ENCODE assay signal across 8 mouse cellular contexts in genomic region chr10:70814354-70815131, GRCm38 (mm10).
A peak's percentile ranks its signal among the peaks of the same experiment; 100 is the strongest.
DNase-seq lines count a peak whose midpoint lies in the region; ATAC-seq and TF ChIP-seq lines count a peak whose summit lies in the region.

No protein-coding gene starts in this region.

- ATAC-seq in intestine, postnatal 0 days, result no peak
- ATAC-seq in intestine, embryonic 16.5 days, result no peak
- no peak for ATAC-seq in hindbrain, embryonic 14.5 days (ENCODE audit: low FRiP score)

- H3K27ac ChIP-seq in intestine, postnatal 0 days (ENCODE audit: low read depth, low read length), result no peak overlapping the region
- no peak overlapping the region for H3K27ac ChIP-seq in intestine, embryonic 16.5 days (ENCODE audit: low read length)
- no peak overlapping the region for H3K27ac ChIP-seq in hindbrain, embryonic 14.5 days

- no peak overlapping the region for H3K9ac ChIP-seq in intestine, postnatal 0 days (ENCODE audit: low read depth, low read length)
- H3K9ac ChIP-seq in intestine, embryonic 16.5 days (ENCODE audit: low read depth, low read length), result no peak overlapping the region
- no peak overlapping the region for H3K9ac ChIP-seq in hindbrain, embryonic 14.5 days

- peak; percentile 68 for TF ChIP-seq CTCF in intestine, postnatal 0 days (IDR thresholded peaks at IDR 0.05; ENCODE audit: low read depth)

- no peak overlapping the region for H3K4me2 ChIP-seq in intestine, postnatal 0 days (replicated peaks; ENCODE audit: low read depth)
- no peak overlapping the region for H3K4me2 ChIP-seq in intestine, embryonic 16.5 days (ENCODE audit: low read depth, low read length)
- no peak overlapping the region for H3K4me2 ChIP-seq in hindbrain, embryonic 14.5 days (replicated peaks)

- no peaks in the 10 kb centered on the region for H3K9me3 ChIP-seq in intestine, postnatal 0 days (ENCODE audit: control insufficient read depth)
- no peaks in the 10 kb centered on the region for H3K9me3 ChIP-seq in intestine, embryonic 16.5 days (ENCODE audit: control insufficient read depth, low read length)
- no peaks in the 10 kb centered on the region for H3K9me3 ChIP-seq in hindbrain, embryonic 14.5 days (ENCODE audit: control insufficient read depth, low read length)

- no peaks in the 10 kb centered on the region for H3K27me3 ChIP-seq in intestine, postnatal 0 days (replicated peaks; ENCODE audit: control insufficient read depth, insufficient read depth, low read length)
- no peaks in the 10 kb centered on the region for H3K27me3 ChIP-seq in intestine, embryonic 16.5 days (replicated peaks; ENCODE audit: control insufficient read depth, insufficient read depth, low read length)
- no peaks in the 10 kb centered on the region for H3K27me3 ChIP-seq in hindbrain, embryonic 14.5 days (ENCODE audit: control insufficient read depth, insufficient read depth, low read length)

- no peaks in the 10 kb centered on the region for H3K4me1 ChIP-seq in intestine, postnatal 0 days (replicated peaks; ENCODE audit: control insufficient read depth, insufficient read depth, low read length)
- H3K4me1 ChIP-seq in intestine, embryonic 16.5 days (ENCODE audit: control insufficient read depth, insufficient read depth, low read length), result no peaks in the 10 kb centered on the region
- no peaks in the 10 kb centered on the region; the same call in 1 of the 2 replicates for H3K4me1 ChIP-seq in hindbrain, embryonic 14.5 days (replicated peaks; ENCODE audit: control insufficient read depth, insufficient read depth, low read length)

- DNase-seq in MN1 (ENCODE audit: low spot score), result peak; percentile 30
- peak; percentile 69 for DNase-seq in embryo, embryonic 10 days (ENCODE audit: low spot score)
- DNase-seq in hindbrain, embryonic 14.5 days (ENCODE audit: low spot score), result peak; percentile 82
- peak; percentile 29 for DNase-seq in retina, adult 2 months (ENCODE audit: low read depth, low spot score)
- DNase-seq in thymus, postnatal 36 days, result no peak
- DNase-seq in ovary, adult 18-20 months (ENCODE audit: low spot score), result no peak

- no peak overlapping the region for H3K4me3 ChIP-seq in intestine, postnatal 0 days (ENCODE audit: low read depth, low read length)
- no peak overlapping the region for H3K4me3 ChIP-seq in intestine, embryonic 16.5 days (ENCODE audit: low read length)
- no peak overlapping the region for H3K4me3 ChIP-seq in hindbrain, embryonic 14.5 days (replicated peaks; ENCODE audit: low read length)

- WGBS in intestine, postnatal 0 days, result 63% methylated on average over 15 of the region's 15 CpGs
- WGBS in intestine, embryonic 16.5 days, result 61% methylated on average over 15 of the region's 15 CpGs
- WGBS in hindbrain, embryonic 14.5 days, result 65% methylated on average over 15 of the region's 15 CpGs

- H3K36me3 ChIP-seq in intestine, postnatal 0 days (ENCODE audit: control insufficient read depth, insufficient read depth), result no peaks in the 10 kb centered on the region
- no peaks in the 10 kb centered on the region for H3K36me3 ChIP-seq in intestine, embryonic 16.5 days (ENCODE audit: control insufficient read depth, insufficient read depth, low read length)
- no peaks in the 10 kb centered on the region for H3K36me3 ChIP-seq in hindbrain, embryonic 14.5 days (replicated peaks; ENCODE audit: control insufficient read depth, insufficient read depth)

Comparison
In these comparisons a context has a peak if more than half of its experiments do, and no peak if none do; other contexts are left out.
1. DNase-seq: peak in MN1 (single experiment), embryo, embryonic 10 days (single experiment), hindbrain, embryonic 14.5 days (single experiment) and retina, adult 2 months (single experiment); none in thymus, postnatal 36 days (0 of 2) and ovary, adult 18-20 months (single experiment).